Mouse (Mus musculus): ENCODE measurements around the gene Csf3.

- TF ChIP-seq CTCF (IDR thresholded peaks at IDR 0.05) (no peak), EP300 (IDR thresholded peaks at IDR 0.05; ENCODE audit: insufficient read depth, low read depth, low read length) (0 out of 2 replicates have a peak, but pooled peaks have one; percentile 19), POLR2A (IDR thresholded peaks at IDR 0.05; ENCODE audit: insufficient read depth, low read depth, low read length) (no peak)
These were observed 50.2 kb downstream of the Csf3 start for GRCm38 (mm10) chr11:98751221-98751782.
